Mouse (Mus musculus) cerebellum, adult 9-11 months (tissue): ENCODE data around the gene 4933415A04Rik.

Experiments
- DNase-seq: peaks from one replicate; pipeline ENCODE4 v3.0.0; 2022

The 4933415A04Rik gene

GRCm38 (mm10) chr11:43633658-43634401 lies 47.0 kb downstream of the 4933415A04Rik start:
- DNase-seq, result no peak

- no peak for DNase-seq
Observed at GRCm38 (mm10) chr11:43636761-43637160, 49.9 kb downstream of the 4933415A04Rik start.

GRCm38 (mm10) chr11:43638486-43638885 lies 51.6 kb downstream of the 4933415A04Rik start:
- no peak for DNase-seq
